Mouse (Mus musculus) c-Kit-positive CD71-positive TER-119-positive erythroid progenitor cells, embryonic 14.5 days (primary cell): ENCODE data around the gene Gm21738.
"Not testable (repeated sequence)": the region's sequence is repeated elsewhere in the genome, so short reads cannot be mapped to it uniquely, and the experiment has no call there.

Experiments used
- DNase-seq: peaks from one replicate; pipeline ENCODE4 v3.0.0-alpha.2; 2013; ENCODE audit warnings: low spot score

Gm21738 gene

GRCm38 (mm10) chr14:19418830-19419229 lies at the start of gene Gm21738:
Gene Gm21738, minus strand, starts transcription at chr14:19418930.
- not testable (repeated sequence) for DNase-seq

- DNase-seq, result not testable (repeated sequence)
Measured at GRCm38 (mm10) chr14:19383741-19384140, 35.0 kb downstream of the Gm21738 start.
